Mouse (Mus musculus): Measurements from ENCODE around the gene Pcca.

GRCm38 (mm10) chr14:122872612-122873011 is 338.5 kb downstream of the Pcca start:
- TF ChIP-seq CTCF (IDR thresholded peaks at IDR 0.05; ENCODE audit: control insufficient read depth, insufficient read depth, low read length) (no peak), POLR2A (IDR thresholded peaks at IDR 0.05; ENCODE audit: borderline replicate concordance, control insufficient read depth, low read depth, low read length) (no peak)

All from bone marrow, adult 2 months (tissue).